Comparison of ENCODE assay signal across 30 mouse cellular contexts in the genomic region with DNA sequence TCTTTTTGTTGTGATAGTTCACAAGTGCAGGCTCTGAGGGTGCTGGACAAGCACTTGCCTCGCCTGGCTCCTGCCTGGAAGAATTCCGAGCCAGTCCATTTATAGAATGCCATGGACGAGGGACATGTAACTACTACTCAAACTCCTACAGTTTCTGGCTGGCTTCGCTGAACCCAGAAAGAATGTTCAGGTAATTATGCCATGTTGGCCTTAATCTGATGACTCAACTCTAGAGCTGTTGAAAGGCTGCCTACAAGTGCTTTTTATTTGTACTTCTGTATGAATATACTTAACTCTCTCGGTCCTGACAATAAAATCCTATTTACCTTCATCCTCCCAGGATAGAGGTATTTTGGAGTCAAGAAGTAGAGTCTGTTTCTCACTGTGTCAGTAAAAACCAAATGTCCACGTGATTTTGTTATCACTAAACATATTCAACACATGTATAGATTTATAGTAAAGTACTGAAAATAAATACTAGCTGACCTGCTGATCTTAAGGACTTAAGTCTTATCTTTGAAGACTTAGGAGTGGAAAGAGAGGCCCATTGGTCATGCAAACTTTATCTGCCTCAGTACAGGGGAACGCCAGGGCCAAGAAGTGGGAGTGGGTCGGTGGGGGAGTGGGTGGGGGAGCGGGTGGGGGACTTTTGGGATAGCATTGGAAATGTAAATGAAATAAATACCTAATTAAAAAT. TPM values are rescaled to one million over a fixed set of nuclear protein-coding genes. Genes with fewer than 3 reads are reported as not detected.
DNase-seq lines count a peak whose midpoint lies in the region; ATAC-seq and TF ChIP-seq lines count a peak whose summit lies in the region.
"Had no signal": no experiment of that assay in that cellular context is flagged by ENCODE, and none has a peak within 500 bp of the region (broad histone marks: within the 10 kb centered on the region; RNA-seq: fewer than 3 reads in every experiment).

No protein-coding gene starts in this region.

- no peaks in the 10 kb centered on the region for H3K27me3 ChIP-seq in G1E (ENCODE audit: insufficient read depth, low read length)
- H3K27me3 ChIP-seq in liver, embryonic 15.5 days, result peaks cover 6% of the 10 kb centered on the region; the same call in 1 of the 2 replicates
- H3K27me3 ChIP-seq in lung, postnatal 0 days (replicated peaks; ENCODE audit: insufficient read depth, low read length), result no peaks in the 10 kb centered on the region
- peaks cover 5% of the 10 kb centered on the region for H3K27me3 ChIP-seq in hindbrain, embryonic 16.5 days (replicated peaks; ENCODE audit: control insufficient read depth, insufficient read depth, low read length)
- H3K27me3 ChIP-seq: limb, embryonic 15.5 days had no signal

- DNase-seq in frontal cortex, postnatal 25 days (ENCODE audit: low spot score in 2 of 2), result no peak
- DNase-seq in G1E (ENCODE audit: low spot score), result peak; percentile 10
- peak; percentile 84 for DNase-seq in lung, postnatal 0 days (ENCODE audit: low spot score)
- DNase-seq in thymus, postnatal 36 days, result no peak
- no peak for DNase-seq in adrenal gland, adult 8-10 months
- DNase-seq: adrenal gland, postnatal 14 days; cerebellum, adult 18-20 months; cerebellum, postnatal 36 days; forebrain, postnatal 0 days; heart, postnatal 4 days; kidney, postnatal 10 days; thymus, postnatal 4 days had no signal

- peak; percentile 81 for TF ChIP-seq EP300 in lung, postnatal 0 days (IDR thresholded peaks at IDR 0.05)

- peaks cover 8% of the 10 kb centered on the region for H3K36me3 ChIP-seq in G1E (replicated peaks)
- no peaks in the 10 kb centered on the region for H3K36me3 ChIP-seq in liver, embryonic 15.5 days (replicated peaks)
- no peaks in the 10 kb centered on the region for H3K36me3 ChIP-seq in lung, postnatal 0 days (ENCODE audit: insufficient read depth, low read length)
- no peaks in the 10 kb centered on the region for H3K36me3 ChIP-seq in hindbrain, embryonic 16.5 days (ENCODE audit: control insufficient read depth, insufficient read depth, low read length)
- H3K36me3 ChIP-seq: embryonic facial prominence, embryonic 15.5 days; forebrain, embryonic 10.5 days; hindbrain, embryonic 15.5 days; limb, embryonic 15.5 days; neural tube, embryonic 15.5 days had no signal

- no peak for TF ChIP-seq CTCF in G1E (IDR thresholded peaks at IDR 0.05; ENCODE audit: low read depth, low read length)
- no peak for TF ChIP-seq CTCF in lung, postnatal 0 days (IDR thresholded peaks at IDR 0.05)

- H3K4me1 ChIP-seq in G1E (ENCODE audit: insufficient read depth, low read depth, low read length), result peaks cover 42% of the 10 kb centered on the region
- H3K4me1 ChIP-seq in liver, embryonic 15.5 days (replicated peaks), result peaks cover 20% of the 10 kb centered on the region
- H3K4me1 ChIP-seq in lung, postnatal 0 days (ENCODE audit: insufficient read depth, low read depth, low read length), result no peaks in the 10 kb centered on the region; the same call in 1 of the 2 replicates
- no peaks in the 10 kb centered on the region for H3K4me1 ChIP-seq in hindbrain, embryonic 16.5 days (ENCODE audit: control insufficient read depth, insufficient read depth, low read depth, low read length)
- H3K4me1 ChIP-seq: embryonic facial prominence, embryonic 15.5 days; forebrain, embryonic 10.5 days; hindbrain, embryonic 15.5 days; limb, embryonic 15.5 days; neural tube, embryonic 15.5 days had no signal

- H3K9ac ChIP-seq in liver, embryonic 15.5 days, result no peak overlapping the region
- no peak overlapping the region for H3K9ac ChIP-seq in lung, postnatal 0 days (replicated peaks; ENCODE audit: low read depth)
- no peak overlapping the region for H3K9ac ChIP-seq in hindbrain, embryonic 16.5 days (ENCODE audit: low read depth, low read length)
- H3K9ac ChIP-seq: embryonic facial prominence, embryonic 15.5 days; forebrain, postnatal 0 days; hindbrain, embryonic 15.5 days; limb, embryonic 15.5 days; neural tube, embryonic 15.5 days had no signal

- no peaks in the 10 kb centered on the region for H3K9me3 ChIP-seq in G1E (replicated peaks)
- H3K9me3 ChIP-seq in liver, embryonic 15.5 days (replicated peaks), result no peaks in the 10 kb centered on the region
- H3K9me3 ChIP-seq in lung, postnatal 0 days (ENCODE audit: low read length), result no peaks in the 10 kb centered on the region
- no peaks in the 10 kb centered on the region for H3K9me3 ChIP-seq in hindbrain, embryonic 16.5 days (ENCODE audit: control insufficient read depth, low read length)
- H3K9me3 ChIP-seq: embryonic facial prominence, embryonic 15.5 days; forebrain, embryonic 10.5 days; hindbrain, embryonic 15.5 days; limb, embryonic 15.5 days; neural tube, embryonic 15.5 days had no signal

- H3K4me2 ChIP-seq in liver, embryonic 15.5 days, result no peak overlapping the region
- no peak overlapping the region for H3K4me2 ChIP-seq in lung, postnatal 0 days (replicated peaks; ENCODE audit: low read depth, low read length)
- H3K4me2 ChIP-seq in hindbrain, embryonic 16.5 days (ENCODE audit: low read length), result no peak overlapping the region
- H3K4me2 ChIP-seq: embryonic facial prominence, embryonic 15.5 days; hindbrain, embryonic 15.5 days; limb, embryonic 15.5 days; neural tube, embryonic 15.5 days had no signal

- peak; percentile 50 for ATAC-seq in frontal cortex, adult (ENCODE audit: low TSS enrichment)
- peak; percentile 92 for ATAC-seq in G1E (ENCODE audit: extremely low read depth, insufficient number of reproducible peaks, low FRiP score, poor library complexity, severe bottlenecking)
- ATAC-seq in liver, embryonic 15.5 days (ENCODE audit: insufficient read depth), result peak; percentile 71; the same call in 1 of the 2 replicates
- peak; percentile 91 for ATAC-seq in lung, postnatal 0 days
- ATAC-seq in hindbrain, embryonic 16.5 days, result no peak
- ATAC-seq: activated CD4-positive, CD25-positive, alpha-beta regulatory T cell, adult 4 months; forebrain, postnatal 0 days; intestine, postnatal 0 days; midbrain, embryonic 16.5 days had no signal

- WGBS in liver, embryonic 15.5 days (ENCODE audit: insufficient replicate concordance), result 46% methylated on average over 9 of the region's 9 CpGs
- WGBS in lung, postnatal 0 days, result 37% methylated on average over 9 of the region's 9 CpGs
- WGBS in hindbrain, embryonic 16.5 days, result 83% methylated on average over 9 of the region's 9 CpGs

- H3K4me3 ChIP-seq in G1E (ENCODE audit: low read depth, low read length), result no peak overlapping the region; the same call in 1 of the 2 replicates
- H3K4me3 ChIP-seq in liver, embryonic 15.5 days (replicated peaks), result no peak overlapping the region
- H3K4me3 ChIP-seq in lung, postnatal 0 days (ENCODE audit: low read depth, low read length), result no peak overlapping the region
- no peak overlapping the region for H3K4me3 ChIP-seq in hindbrain, embryonic 16.5 days (ENCODE audit: low read length)
- H3K4me3 ChIP-seq: embryonic facial prominence, embryonic 15.5 days; forebrain, embryonic 10.5 days; hindbrain, embryonic 15.5 days; limb, embryonic 15.5 days; neural tube, embryonic 15.5 days had no signal

- no peak overlapping the region for H3K27ac ChIP-seq in liver, embryonic 15.5 days (replicated peaks)
- no peak overlapping the region for H3K27ac ChIP-seq in lung, postnatal 0 days (ENCODE audit: low read length)
- no peak overlapping the region for H3K27ac ChIP-seq in hindbrain, embryonic 16.5 days (ENCODE audit: low read depth, low read length)
- H3K27ac ChIP-seq: embryonic facial prominence, embryonic 15.5 days; forebrain, embryonic 10.5 days; hindbrain, embryonic 15.5 days; limb, embryonic 15.5 days; neural tube, embryonic 15.5 days had no signal

RNA-seq across cellular contexts. Expression of gene Mff, which starts 6.7 kb away (rescaled TPM):
- 552 and 575 TPM in 2 replicates for total RNA-seq in G1E (2014; fragmentation: Nextera tagmentation)
- total RNA-seq in G1E (2017), result 387 and 411 TPM in 2 replicates
- 366 and 539 TPM in 2 replicates for polyA plus RNA-seq in G1E (2012)
- polyA plus RNA-seq in liver, embryonic 15.5 days (2015; fragmentation: Nextera tagmentation; extraction: Ambion mirVana), result 153 and 171 TPM in 2 replicates
- polyA plus RNA-seq in lung, postnatal 0 days (2015; fragmentation: Nextera tagmentation; extraction: Ambion mirVana), result 170 and 180 TPM in 2 replicates
- 389 and 427 TPM in 2 replicates for polyA plus RNA-seq in hindbrain, embryonic 16.5 days (2015; fragmentation: Nextera tagmentation; extraction: Ambion mirVana)
- total RNA-seq in adrenal gland, adult 8-10 months (2022), result 100 to 1,000 TPM; 124 to 153 (median 137) TPM

RNA-seq across cellular contexts. Expression of gene Tm4sf20, which starts 50.3 kb away (rescaled TPM):
- not detected in 2 replicates for total RNA-seq in G1E (2014; fragmentation: Nextera tagmentation)
- total RNA-seq in G1E (2017), result not detected in 2 replicates
- polyA plus RNA-seq in G1E (2012), result not detected in 2 replicates
- 0.07 and 0.10 TPM in 2 replicates for polyA plus RNA-seq in liver, embryonic 15.5 days (2015; fragmentation: Nextera tagmentation; extraction: Ambion mirVana)
- 0.07 TPM in 1 of 2 replicates, not detected in the other for polyA plus RNA-seq in lung, postnatal 0 days (2015; fragmentation: Nextera tagmentation; extraction: Ambion mirVana)
- polyA plus RNA-seq in hindbrain, embryonic 16.5 days (2015; fragmentation: Nextera tagmentation; extraction: Ambion mirVana), result not detected in 2 replicates
- not detected for total RNA-seq in adrenal gland, adult 8-10 months (2022)
- total RNA-seq: adrenal gland, postnatal 14 days; forebrain, postnatal 0 days; gastrocnemius, adult 8-10 months; granulocyte monocyte progenitor cell, adult 5-6 weeks; heart, postnatal 4 days; layer of hippocampus, adult 8-10 months; left cerebral cortex, postnatal 25 days; megakaryocyte-erythroid progenitor cell, adult 5-6 weeks had no signal
- polyA plus RNA-seq: forebrain, embryonic 10.5 days; forebrain, postnatal 0 days; heart, embryonic 14.5 days; hindbrain, embryonic 15.5 days; limb, embryonic 15.5 days; neural tube, embryonic 15.5 days had no signal

RNA-seq across cellular contexts. Expression of gene Gm47791, which starts 53.1 kb away (rescaled TPM):
- total RNA-seq in G1E (2014; fragmentation: Nextera tagmentation), result not detected in 2 replicates
- not detected in 2 replicates for total RNA-seq in G1E (2017)
- polyA plus RNA-seq in G1E (2012), result not detected in 2 replicates
- polyA plus RNA-seq in liver, embryonic 15.5 days (2015; fragmentation: Nextera tagmentation; extraction: Ambion mirVana), result not detected in 2 replicates
- not detected in 2 replicates for polyA plus RNA-seq in lung, postnatal 0 days (2015; fragmentation: Nextera tagmentation; extraction: Ambion mirVana)
- not detected in 2 replicates for polyA plus RNA-seq in hindbrain, embryonic 16.5 days (2015; fragmentation: Nextera tagmentation; extraction: Ambion mirVana)
- total RNA-seq in adrenal gland, adult 8-10 months (2022), result not detected
- total RNA-seq: adrenal gland, postnatal 14 days; forebrain, postnatal 0 days; gastrocnemius, adult 8-10 months; granulocyte monocyte progenitor cell, adult 5-6 weeks; heart, postnatal 4 days; layer of hippocampus, adult 8-10 months; left cerebral cortex, postnatal 25 days; megakaryocyte-erythroid progenitor cell, adult 5-6 weeks had no signal
- polyA plus RNA-seq: activated CD4-positive, CD25-positive, alpha-beta regulatory T cell, adult 4 months; forebrain, embryonic 10.5 days; forebrain, postnatal 0 days; heart, embryonic 14.5 days; hindbrain, embryonic 15.5 days; intestine, postnatal 0 days; limb, embryonic 15.5 days; midbrain, embryonic 16.5 days; neural tube, embryonic 15.5 days; small intestine, adult 2 months had no signal

Comparison
In these comparisons a context has a peak if more than half of its experiments do, and no peak if none do; other contexts are left out.
1. DNase-seq: peak in G1E (single experiment) and lung, postnatal 0 days (single experiment); none in frontal cortex, postnatal 25 days (0 of 2), thymus, postnatal 36 days (0 of 2) and adrenal gland, adult 8-10 months (single experiment).